In genomic region chr8:70893656-70894384, GRCm38 (mm10) we compare ENCODE assay signal across 9 mouse cellular contexts. TPM values are rescaled to one million over a fixed set of nuclear protein-coding genes. Genes with fewer than 3 reads are reported as not detected.
DNase-seq lines count a peak whose midpoint lies in the region; TF ChIP-seq lines count a peak whose summit lies in the region.
"Had no signal": no experiment of that assay in that cellular context is flagged by ENCODE, and none has a peak within 500 bp of the region (broad histone marks: within the 10 kb centered on the region; RNA-seq: fewer than 3 reads in every experiment).

No protein-coding gene starts in this region.

- no peak overlapping the region for H3K4me3 ChIP-seq in spleen, adult 2 months (ENCODE audit: extremely low read depth, insufficient read depth, insufficient read length)
- H3K4me3 ChIP-seq: hindbrain, embryonic 15.5 days; stomach, embryonic 15.5 days had no signal

- WGBS in spleen, adult 2 months, result 52% methylated on average over 12 of the region's 12 CpGs

- H3K27me3 ChIP-seq in spleen, adult 2 months (ENCODE audit: control insufficient read depth, insufficient read depth, low read length), result peaks cover 22% of the 10 kb centered on the region

- H3K4me1 ChIP-seq in spleen, adult 2 months (ENCODE audit: control insufficient read depth, insufficient read depth, insufficient read length), result peaks cover 22% of the 10 kb centered on the region

- TF ChIP-seq CTCF in spleen, adult 2 months (IDR thresholded peaks at IDR 0.05; ENCODE audit: extremely low read depth, insufficient read depth, insufficient read length, insufficient replicate concordance), result peak; percentile 67; the same call in 1 of the 2 replicates

- H3K36me3 ChIP-seq in spleen, adult 2 months (ENCODE audit: control insufficient read depth, insufficient read depth, low read length), result peaks cover 22% of the 10 kb centered on the region

- H3K27ac ChIP-seq in spleen, adult 2 months (ENCODE audit: insufficient read depth, low read length), result no peak overlapping the region
- H3K27ac ChIP-seq: hindbrain, embryonic 15.5 days; stomach, embryonic 15.5 days had no signal

- TF ChIP-seq POLR2A in spleen, adult 2 months (IDR thresholded peaks at IDR 0.05; ENCODE audit: low read depth, low read length), result no peak

- DNase-seq in 416B (ENCODE audit: low read depth), result peak; percentile 82
- DNase-seq in CD4-positive helper T cell, adult 2 months (ENCODE audit: low read depth, low spot score), result peak; percentile 81
- peak; percentile 89 for DNase-seq in c-Kit-positive CD71-positive TER-119-negative erythroid progenitor cells, embryonic 14.5 days (ENCODE audit: low read depth)
- DNase-seq in gastrocnemius, postnatal 14 days, result peak; percentile 76
- peak; percentile 91 for DNase-seq in kidney, postnatal 10 days
- DNase-seq in lung, postnatal 14 days, result peak; percentile 84
- peak; percentile 65 to 66 for DNase-seq in spleen, adult 2 months (ENCODE audit: low read depth in 1 of 2, low spot score in 2 of 2)

- intact Hi-C loops in gastrocnemius, postnatal 14 days (cut with DNase I; ENCODE audit: low total_unique reads), result loop anchor here (2.0 kb wide), 1 partner anchor 19 kb away; no protein-coding TSS in a partner anchor

RNA-seq across cellular contexts. Expression of gene Slc5a5, which starts 1.3 kb away (rescaled TPM):
- under 1 TPM in 1 of 2 experiments, not detected in 1; 0.08 TPM for total RNA-seq in gastrocnemius, postnatal 14 days (2021)
- 1.0 and 1.1 TPM in 2 replicates for polyA plus RNA-seq in spleen, adult 2 months (2012; rRNA removed)

RNA-seq across cellular contexts. Expression of gene Rpl18a, which starts 3.4 kb away (rescaled TPM):
- 1,000 to 10,000 TPM; 1,213 to 1,382 TPM for total RNA-seq in gastrocnemius, postnatal 14 days (2021)
- 7,043 and 8,184 TPM in 2 replicates for polyA plus RNA-seq in spleen, adult 2 months (2012; rRNA removed)

RNA-seq across cellular contexts. Expression of gene Map1s, which starts 11.9 kb away (rescaled TPM):
- 10 to 100 TPM; 13.8 to 15.5 TPM for total RNA-seq in gastrocnemius, postnatal 14 days (2021)
- 62.2 and 95.7 TPM in 2 replicates for polyA plus RNA-seq in spleen, adult 2 months (2012; rRNA removed)

RNA-seq across cellular contexts. Expression of gene Ccdc124, which starts 20.1 kb away (rescaled TPM):
- 10 to 100 TPM; 50.3 to 50.9 TPM for total RNA-seq in gastrocnemius, postnatal 14 days (2021)
- polyA plus RNA-seq in spleen, adult 2 months (2012; rRNA removed), result 26.5 and 34.9 TPM in 2 replicates

RNA-seq across cellular contexts. Expression of gene Kcnn1, which starts 30.8 kb away (rescaled TPM):
- total RNA-seq in gastrocnemius, postnatal 14 days (2021), result 1 to 10 TPM; 5.4 to 6.6 TPM
- 0.65 and 1.1 TPM in 2 replicates for polyA plus RNA-seq in spleen, adult 2 months (2012; rRNA removed)
